Mouse (Mus musculus): ENCODE results near the gene Phf13.

Phf13 gene

GRCm38 (mm10) chr4:151988342-151989109 lies 7.5 kb downstream of the Phf13 start, which contains the start of gene Thap3:
Thap3 (minus strand) TSS chr4:151988997.
- DNase-seq: peak; percentile 87 to 92

- DNase-seq: no peak
Observed at GRCm38 (mm10) chr4:151988014-151988341, 8.1 kb downstream of the Phf13 start.

- DNase-seq: no peak
Observed at GRCm38 (mm10) chr4:151986650-151987049, 9.4 kb downstream of the Phf13 start.

- DNase-seq: peak in 1 of 2 experiments; percentile 55
Observed at GRCm38 (mm10) chr4:151985886-151986285, 10.2 kb downstream of the Phf13 start.

GRCm38 (mm10) chr4:151983560-151983959 lies 12.5 kb downstream of the Phf13 start:
- DNase-seq: peak; percentile 54 to 72

GRCm38 (mm10) chr4:151983043-151983442 lies 13.0 kb downstream of the Phf13 start:
- DNase-seq: peak in 1 of 2 experiments; percentile 46

GRCm38 (mm10) chr4:151981363-151981762 lies 14.7 kb downstream of the Phf13 start:
- DNase-seq: peak; percentile 86 to 89

- DNase-seq: no peak
Observed at GRCm38 (mm10) chr4:151980699-151981098, 15.4 kb downstream of the Phf13 start.

- peak; percentile 93 to 95 for DNase-seq
Observed at GRCm38 (mm10) chr4:151977748-151978147, 18.3 kb downstream of the Phf13 start.

- peak; percentile 76 to 77 for DNase-seq
Observed at GRCm38 (mm10) chr4:151975441-151975840, 20.6 kb downstream of the Phf13 start.

GRCm38 (mm10) chr4:151972221-151972967 lies 23.7 kb downstream of the Phf13 start:
- DNase-seq: peak; percentile 43 to 50

- peak; percentile 37 to 62 for DNase-seq
Observed at GRCm38 (mm10) chr4:151968204-151968921, 27.7 kb downstream of the Phf13 start.

- no peak for DNase-seq
Observed at GRCm38 (mm10) chr4:151962817-151963216, 33.2 kb downstream of the Phf13 start.

- no peak for DNase-seq
Observed at GRCm38 (mm10) chr4:151960513-151960854, 35.6 kb downstream of the Phf13 start.

GRCm38 (mm10) chr4:151959849-151960512 lies 36.1 kb downstream of the Phf13 start:
- no peak for DNase-seq

GRCm38 (mm10) chr4:151957584-151958315 lies 38.3 kb downstream of the Phf13 start:
- no peak for DNase-seq

- no peak for DNase-seq
Observed at GRCm38 (mm10) chr4:151955791-151956190, 40.3 kb downstream of the Phf13 start.

GRCm38 (mm10) chr4:151953209-151953608 lies 42.8 kb downstream of the Phf13 start:
- no peak for DNase-seq

- DNase-seq: no peak
Observed at GRCm38 (mm10) chr4:151948497-151949471, 47.3 kb downstream of the Phf13 start.

- DNase-seq: no peak
Observed at GRCm38 (mm10) chr4:151946211-151946610, 49.8 kb downstream of the Phf13 start.

Data from kidney, postnatal 4 days (tissue).